Mouse (Mus musculus) kidney, postnatal 25 days (tissue): Measurements from ENCODE around the gene Xbp1.
"Not testable (repeated sequence)": the region's sequence is repeated elsewhere in the genome, so short reads cannot be mapped to it uniquely, and the experiment has no call there.

Experiments used
- DNase-seq, 2 experiments: peaks; one replicate each; pipeline ENCODE4 v3.0.0; 2021; ENCODE audit warnings: mixed read lengths in 2 of 2

Xbp1 gene

DNA sequence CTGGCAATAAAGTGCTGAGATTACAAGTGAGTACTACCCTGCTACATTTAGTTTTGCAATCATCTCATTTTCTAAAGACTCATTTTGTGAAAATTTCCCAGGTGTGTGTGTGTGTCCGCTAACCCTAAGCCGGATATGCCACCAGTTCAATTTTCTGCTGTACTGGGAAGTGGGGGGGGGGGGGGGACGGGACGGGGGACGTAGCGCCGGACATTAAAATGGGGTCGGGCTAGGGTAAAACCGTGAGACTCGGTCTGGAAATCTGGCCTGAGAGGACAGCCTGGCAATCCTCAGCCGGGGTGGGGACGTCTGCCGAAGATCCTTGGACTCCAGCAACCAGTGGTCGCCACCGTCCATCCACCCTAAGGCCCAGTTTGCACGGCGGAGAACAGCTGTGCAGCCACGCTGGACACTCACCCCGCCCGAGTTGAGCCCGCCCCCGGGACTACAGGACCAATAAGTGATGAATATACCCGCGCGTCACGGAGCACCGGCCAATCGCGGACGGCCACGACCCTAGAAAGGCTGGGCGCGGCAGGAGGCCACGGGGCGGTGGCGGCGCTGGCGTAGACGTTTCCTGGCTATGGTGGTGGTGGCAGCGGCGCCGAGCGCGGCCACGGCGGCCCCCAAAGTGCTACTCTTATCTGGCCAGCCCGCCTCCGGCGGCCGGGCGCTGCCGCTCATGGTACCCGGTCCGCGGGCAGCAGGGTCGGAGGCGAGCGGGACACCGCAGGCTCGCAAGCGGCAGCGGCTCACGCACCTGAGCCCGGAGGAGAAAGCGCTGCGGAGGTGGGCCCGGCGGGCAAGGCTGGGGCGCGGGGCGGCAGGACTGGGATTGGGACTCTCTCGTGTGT, at the start of gene Xbp1:
TSS of gene Xbp1 (plus strand) at position 248 of the 854 bp plus-strand sequence.
- DNase-seq: peak; percentile 99 to 100

DNA sequence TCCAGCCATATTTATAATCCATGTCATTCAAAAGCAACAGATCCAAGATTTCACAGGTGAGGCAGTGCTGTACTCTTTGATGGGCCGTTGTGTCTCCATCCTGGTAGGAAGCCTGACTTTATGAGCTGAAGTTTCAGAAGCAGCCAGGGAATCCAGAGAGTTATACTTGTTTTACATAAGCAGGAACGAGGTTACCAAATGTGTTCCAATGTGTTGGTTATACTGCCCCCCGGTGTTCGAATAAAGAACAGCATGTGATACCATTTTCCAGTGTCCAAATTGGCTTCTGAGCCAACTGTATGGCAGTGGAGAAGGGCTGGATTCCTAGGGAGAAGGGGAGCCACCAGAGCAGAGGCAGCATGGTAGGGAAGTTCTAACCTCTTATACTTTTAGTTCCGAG, 46.3 kb upstream of the Xbp1 start:
- peak in 1 of 2 experiments; percentile 83 for DNase-seq

DNA sequence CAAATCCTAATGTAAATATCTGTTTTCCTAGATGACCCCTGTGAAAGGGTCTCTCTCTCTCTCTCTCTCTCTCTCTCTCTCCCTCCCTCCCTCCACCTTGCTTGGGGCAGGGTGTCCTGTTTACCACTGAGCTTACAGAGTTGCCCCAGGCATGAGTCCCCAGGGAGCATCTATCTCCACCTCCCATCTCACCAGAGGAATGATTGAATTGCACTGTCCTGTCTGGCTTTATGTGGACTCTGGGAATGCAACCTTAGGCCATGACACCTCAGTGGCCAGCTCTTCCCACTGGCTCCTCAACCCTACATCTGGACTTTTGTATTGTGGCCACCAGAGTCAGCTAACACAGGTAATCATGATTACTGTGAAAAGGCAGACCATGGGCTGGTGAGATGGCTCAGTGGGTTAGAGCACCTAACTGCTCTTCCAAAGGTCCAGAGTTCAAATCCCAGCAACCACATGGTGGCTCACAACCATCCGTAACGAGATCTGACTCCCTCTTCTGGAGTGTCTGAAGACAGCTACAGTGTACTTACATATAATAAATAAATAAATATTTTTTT, 44.8 kb upstream of the Xbp1 start:
- DNase-seq: not testable (repeated sequence)

DNA sequence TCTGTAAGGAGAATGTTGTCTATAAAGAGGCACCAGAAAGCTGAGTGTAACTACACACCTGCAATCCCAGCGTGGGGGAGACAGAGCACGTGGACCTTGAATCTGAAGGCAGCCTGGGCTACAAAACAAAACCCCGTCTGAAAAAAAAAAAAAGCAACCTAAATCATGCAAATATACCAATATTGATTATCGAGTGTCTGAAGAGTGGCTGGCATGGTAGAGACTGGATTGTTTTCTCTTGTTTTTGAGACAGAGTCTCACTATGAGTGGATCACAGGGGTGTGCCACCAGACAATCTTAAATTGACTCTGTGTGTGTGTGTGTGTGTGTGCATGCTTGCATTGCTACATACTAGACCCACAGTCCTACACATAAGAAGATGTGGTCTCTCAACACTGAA, 43.7 kb upstream of the Xbp1 start:
- DNase-seq: no peak

DNA sequence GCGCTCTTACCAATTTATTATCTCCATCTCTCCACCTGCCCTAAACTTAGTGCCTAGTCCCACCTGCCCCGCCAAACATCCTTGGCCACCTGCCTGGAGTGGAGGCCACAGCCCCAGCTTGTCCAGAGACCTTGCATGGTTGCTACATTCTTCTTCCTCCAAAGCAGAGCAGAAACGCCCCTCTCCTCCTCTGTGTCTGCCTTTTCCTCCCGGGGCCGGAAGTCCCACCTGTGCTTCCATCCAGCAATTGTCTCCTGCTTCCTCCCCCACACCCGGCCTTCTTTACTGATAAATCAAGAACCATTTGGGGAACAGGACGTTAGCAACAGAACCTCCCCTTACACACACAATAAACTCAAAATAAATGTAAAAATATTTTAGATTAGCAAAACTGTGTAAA, 42.3 kb upstream of the Xbp1 start:
- peak; percentile 21 to 54 for DNase-seq

DNA sequence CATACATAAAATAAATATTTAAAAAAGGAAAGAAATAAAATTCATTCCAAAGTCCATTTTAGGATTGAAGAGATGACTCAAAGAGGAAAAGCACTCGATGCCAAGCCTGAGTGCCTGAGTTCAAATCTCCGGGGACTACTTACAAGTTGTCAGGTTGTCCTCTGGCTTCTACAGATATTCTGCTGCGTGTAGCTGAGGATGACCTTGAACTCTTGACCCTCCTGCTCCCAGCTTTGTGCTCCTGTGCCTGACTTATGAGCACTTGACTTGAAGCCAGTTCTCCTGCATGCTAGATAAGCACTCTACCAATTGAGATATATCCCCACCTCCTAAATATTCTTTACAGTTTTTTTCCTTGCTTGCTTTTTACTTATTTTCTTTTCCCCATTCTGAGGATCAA, 41.6 kb upstream of the Xbp1 start:
- no peak for DNase-seq

DNA sequence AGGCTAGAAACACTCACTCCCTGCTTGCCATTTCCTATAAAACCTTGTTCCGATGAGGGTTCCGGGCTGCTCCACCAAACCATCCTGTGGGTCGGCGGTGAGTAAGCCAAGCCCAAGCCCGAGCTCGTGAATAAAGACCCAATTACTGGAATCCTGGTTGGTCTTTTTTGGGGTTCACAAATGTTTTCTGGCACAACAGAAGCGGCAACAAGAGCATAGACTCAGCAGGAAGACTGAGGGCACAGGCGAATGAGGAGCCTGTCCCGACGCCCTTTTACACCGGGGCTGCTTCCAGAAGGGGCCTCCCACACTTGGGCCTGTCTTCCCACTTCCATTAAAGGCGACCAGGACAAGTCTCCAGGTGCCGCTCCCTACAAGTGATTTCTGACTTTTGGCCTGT, 37.9 kb upstream of the Xbp1 start:
- DNase-seq: no peak

DNA sequence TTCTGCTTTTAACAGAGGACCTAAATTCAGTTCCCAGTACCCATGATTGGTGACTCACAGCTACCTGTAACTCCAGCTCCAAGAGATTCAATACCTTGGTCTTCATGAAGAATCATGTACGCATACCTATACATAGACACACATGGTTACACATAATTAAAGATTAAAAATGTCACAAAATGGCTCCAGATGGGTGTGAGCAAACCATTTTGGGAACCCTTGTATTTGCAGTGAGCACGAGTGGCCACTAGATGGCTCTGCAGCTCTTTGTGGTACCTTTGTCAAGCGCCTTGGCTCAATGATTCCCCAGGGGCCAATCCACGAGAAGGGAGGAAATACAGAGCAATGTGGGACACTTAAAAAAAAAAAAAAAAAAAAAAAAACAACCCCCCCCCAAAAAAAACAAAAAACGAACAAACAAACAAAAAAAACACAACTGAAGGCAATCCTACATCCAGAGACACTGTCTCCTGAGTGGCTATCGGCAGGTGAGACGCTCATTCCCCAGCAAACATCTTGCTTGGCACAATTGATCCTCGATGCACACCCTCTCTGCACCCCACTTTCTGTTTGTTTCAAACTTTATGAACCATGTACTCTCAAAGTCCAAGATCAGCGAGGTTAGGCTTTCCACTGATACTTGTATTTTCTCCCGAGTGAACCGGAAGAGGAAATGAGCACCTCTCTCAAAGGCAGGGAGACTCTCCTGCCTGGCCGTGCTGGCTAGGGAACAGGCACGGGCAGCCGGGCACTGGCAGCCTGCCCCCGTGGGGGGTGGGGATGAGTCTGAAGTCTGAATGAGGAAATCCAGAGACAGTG, 35.1 kb upstream of the Xbp1 start:
- DNase-seq: peak; percentile 93 to 94

DNA sequence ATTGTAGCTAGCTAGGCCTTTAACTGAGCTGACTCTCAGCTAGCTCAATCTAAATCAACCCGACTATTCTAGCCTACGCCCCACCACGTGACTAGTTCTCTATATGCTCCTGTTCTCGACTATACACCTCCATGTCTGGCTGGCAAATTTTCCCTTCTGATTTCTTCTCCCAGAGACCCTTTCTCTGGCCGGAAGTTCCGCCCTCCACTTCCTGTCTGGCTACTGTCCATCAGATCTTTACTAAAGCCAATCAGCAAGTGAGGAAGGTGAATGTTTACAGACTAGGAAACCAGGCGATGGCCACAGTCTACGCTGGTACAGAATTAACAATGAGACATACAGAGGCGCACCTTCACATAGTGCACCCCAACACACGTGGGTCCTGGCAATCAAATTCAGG, 31.0 kb upstream of the Xbp1 start:
- DNase-seq: not testable (repeated sequence)

DNA sequence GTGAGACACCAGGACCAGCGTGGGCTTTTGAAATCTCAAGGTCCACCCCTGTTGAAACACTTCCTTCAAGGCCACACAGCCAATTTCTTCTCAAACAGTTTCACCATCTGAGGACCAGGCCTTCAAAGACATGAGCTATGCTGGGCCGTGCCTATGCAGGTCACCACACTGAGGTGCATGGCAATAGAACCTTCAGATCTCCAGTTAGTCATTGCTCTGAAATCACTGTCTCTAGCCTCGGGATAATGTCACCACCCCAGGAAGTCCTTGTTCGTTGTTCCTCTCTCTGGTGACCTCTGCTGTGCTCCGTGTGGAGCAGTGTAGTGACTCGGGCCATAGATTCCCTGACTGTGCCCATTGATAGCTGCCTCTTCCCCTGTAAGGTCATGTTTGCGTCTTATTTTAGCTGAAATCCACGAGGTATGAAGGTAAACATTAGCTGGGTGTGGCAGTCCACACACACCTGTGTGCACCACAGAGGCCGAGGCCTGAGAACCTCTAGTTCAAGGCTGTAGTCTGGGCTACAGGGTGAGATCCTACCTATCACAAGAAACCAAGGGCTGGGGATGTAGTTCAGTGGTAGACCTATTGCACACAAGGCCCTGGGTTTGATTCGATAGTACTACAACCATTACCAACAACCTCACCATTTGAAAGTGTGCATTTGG, 29.3 kb upstream of the Xbp1 start:
- DNase-seq: no peak

DNA sequence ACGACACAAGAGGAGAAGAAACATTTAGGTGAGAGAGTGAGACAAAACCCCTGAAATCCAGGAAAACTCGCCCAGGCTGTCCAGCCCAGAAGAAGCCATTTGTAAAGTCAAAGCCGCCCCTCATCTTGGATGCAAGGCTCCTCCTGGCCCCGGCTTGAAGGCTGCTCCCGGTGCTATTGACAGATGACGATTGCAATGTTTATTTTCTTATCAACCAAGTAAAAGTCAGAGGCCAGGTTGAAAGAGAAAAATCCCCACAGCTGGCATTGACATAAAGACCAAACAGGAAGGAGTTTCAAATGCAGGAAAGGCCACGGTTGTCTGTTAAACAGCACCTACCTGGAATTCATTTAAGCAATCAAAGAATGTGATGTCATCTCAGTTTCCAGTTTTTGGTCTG, 28.5 kb upstream of the Xbp1 start:
- no peak for DNase-seq

DNA sequence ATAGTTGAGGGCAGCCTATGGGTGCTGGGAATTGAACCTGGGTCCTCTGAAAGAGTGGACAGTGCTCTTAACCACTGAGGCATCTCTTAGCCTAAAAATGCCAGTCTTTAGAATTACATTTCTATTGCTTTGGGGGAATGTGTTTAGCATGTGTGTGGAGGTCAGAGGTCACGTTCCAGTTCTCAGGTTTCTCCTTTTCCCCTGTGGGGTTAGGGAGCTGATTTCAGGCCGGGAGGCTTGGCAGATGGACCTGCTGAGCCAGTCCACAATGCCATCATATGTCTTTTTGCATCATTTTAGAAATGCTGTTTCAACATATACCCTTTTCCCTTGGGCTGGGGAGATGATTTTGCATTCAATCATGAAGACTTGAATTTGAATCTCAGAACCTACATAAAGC, 26.6 kb upstream of the Xbp1 start:
- no peak for DNase-seq

DNA sequence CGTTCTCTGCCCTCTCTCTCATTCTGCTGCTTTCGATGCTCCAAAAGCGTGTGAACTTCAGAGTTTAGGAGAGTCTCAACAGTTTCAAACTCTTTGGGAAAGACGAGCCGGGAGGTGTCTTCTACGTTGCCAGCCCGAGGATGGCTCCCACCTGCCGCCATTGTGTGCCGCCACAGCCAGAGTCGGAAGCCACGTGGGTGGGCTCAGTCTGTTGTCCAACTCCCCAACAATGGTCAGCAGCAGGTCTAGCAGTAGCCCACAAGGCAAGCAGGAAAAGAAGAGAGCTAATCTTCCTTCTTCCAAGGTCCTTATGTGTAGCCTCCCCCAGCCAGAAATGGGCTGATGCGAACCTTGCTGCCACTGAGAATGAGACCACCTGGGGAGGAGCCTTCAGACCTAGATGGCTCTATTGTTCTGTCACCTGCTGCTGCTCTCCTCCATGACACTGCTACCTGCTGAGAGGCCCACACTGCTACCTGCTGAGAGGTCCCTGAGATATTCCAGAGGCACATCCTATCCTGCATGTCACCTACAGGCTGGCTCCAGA, 25.1 kb upstream of the Xbp1 start:
- DNase-seq: no peak

DNA sequence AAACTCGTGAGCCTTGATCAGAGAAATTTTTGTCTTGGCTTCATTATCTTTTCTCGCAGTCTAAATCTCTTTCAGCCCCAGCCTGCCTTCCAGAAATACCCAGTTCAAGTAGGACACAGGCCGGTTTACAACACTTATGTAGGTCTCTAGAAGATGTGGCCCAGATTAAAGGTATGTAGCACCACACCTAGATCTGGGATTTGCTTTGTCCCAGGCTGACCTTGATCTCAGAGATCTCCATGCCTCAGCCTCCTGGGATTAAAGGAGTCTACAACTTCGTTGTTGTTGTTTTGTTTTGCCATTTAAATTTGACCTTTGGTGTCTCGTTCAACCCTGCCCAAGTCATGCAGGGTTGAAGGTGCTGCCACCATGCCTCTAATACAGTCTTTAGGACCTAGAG, 24.6 kb upstream of the Xbp1 start:
- DNase-seq: no peak

DNA sequence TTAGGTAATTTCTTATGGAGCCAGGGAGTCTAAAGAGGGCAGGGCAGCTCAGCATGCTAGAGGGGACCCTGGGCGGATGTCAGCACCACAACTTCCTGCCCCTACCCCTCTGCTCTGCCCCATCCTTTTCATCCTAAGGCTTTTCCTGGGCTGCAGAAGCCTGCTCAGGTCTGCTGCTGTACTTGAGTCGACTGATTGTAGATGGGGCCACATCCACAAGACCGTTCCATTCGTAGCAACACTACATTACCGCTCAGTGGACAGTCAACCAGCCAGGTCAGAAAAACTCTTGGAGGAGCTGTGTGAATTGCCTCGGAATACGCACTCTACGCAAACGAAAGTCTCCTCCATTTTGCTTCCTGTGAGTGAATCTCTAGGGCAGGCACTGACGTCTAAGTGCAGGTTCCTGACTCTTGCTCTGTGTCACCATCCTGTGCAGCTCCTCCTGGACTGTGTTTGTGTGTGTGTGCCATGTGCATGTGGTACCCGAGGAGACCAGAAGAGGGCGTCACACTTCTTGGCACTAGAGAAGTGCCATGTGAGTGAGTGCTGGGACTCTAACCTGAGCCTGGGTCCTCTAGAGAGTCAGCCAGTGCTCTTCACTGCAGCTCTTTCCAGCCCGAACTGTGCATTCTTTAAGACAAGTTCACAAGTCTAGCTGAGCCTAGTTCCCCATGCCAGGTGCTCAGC, 23.8 kb upstream of the Xbp1 start:
- DNase-seq: no peak

DNA sequence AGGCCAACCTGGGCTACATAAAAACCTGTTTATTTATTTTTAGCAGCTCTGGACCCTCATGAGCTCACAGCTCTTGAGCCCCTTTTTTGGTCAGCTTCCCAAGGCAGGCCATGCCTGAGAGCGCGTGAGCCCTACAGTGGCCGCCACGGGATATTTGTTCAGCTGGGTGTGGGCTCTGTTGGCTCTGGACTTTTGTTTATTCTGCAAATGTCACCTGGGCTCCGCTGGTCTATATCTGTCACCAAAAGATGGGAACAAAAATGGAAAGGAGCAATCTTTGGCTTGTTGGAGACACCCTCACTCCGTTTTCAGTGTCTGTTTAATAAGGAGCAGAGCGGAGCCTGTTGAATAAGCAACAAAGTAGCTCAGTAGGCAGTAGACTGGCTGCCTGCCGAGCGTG, 22.0 kb upstream of the Xbp1 start:
- DNase-seq: no peak

DNA sequence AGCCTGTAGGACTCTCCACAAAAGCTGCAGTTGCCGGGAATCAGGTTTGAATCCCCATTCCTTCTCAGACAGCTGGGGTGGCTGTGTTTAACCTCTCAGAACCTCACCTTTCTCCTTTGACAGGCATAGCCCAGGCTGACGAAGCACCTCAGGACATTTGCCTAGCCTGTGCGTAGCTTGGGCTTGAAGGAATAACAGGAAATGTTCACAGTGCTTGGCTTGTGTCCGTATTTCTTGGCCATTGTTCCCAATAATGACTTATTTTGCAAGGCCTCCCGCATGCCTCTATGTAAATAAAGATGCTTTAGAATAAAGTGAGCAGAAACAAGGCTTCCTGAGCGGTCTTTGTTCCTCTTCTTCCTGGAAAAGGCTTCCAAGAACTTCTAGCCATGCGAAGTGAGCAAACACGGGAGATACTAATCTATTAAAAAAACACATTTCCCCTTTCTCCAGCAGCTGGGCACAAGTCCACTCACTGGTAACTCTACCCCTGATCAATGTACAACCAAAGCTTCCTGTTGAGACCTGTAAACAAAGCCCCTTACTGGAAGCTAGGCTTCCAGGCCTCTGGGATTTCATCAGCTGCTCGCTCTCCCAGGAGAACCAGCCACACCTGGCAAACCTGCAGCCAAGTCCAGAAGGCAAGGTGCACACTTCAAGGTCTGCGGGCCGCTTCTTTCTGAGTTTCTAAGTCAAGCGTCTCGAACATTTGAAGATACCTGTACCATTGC, 21.4 kb upstream of the Xbp1 start:
- DNase-seq: peak; percentile 52 to 79

DNA sequence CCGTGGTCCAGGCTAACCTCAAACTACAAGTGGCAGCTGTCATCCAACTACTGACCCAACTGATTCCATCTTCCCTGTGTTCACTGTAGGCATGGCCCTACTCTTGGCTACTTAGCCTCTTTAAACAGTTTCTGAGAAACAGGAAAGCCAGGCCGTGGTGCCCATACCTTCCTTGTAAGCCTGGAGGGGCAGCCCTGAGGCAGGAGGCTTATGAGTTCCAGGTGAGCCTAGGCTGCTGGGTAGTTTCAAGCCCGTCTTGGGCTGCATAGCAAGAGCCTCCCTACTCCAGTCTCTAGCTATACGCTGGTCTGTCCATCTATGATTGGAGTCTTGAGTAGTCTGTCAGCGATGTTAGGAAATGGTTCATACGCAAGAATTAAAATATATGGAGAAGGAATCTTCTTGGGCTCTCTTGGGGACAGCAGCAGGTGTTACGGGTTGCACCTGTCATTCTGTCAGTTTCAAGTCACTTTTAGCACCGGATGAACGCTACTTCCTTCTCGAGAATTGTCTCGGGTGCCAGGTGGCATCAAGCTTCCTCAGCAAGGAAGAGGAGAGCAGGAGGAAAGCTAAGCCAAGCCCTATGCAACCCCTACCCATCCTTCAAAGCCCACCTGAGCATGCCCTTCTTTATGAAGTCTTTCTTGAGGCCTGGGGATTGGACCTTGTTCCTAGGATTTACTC, 20.4 kb upstream of the Xbp1 start:
- DNase-seq: no peak

DNA sequence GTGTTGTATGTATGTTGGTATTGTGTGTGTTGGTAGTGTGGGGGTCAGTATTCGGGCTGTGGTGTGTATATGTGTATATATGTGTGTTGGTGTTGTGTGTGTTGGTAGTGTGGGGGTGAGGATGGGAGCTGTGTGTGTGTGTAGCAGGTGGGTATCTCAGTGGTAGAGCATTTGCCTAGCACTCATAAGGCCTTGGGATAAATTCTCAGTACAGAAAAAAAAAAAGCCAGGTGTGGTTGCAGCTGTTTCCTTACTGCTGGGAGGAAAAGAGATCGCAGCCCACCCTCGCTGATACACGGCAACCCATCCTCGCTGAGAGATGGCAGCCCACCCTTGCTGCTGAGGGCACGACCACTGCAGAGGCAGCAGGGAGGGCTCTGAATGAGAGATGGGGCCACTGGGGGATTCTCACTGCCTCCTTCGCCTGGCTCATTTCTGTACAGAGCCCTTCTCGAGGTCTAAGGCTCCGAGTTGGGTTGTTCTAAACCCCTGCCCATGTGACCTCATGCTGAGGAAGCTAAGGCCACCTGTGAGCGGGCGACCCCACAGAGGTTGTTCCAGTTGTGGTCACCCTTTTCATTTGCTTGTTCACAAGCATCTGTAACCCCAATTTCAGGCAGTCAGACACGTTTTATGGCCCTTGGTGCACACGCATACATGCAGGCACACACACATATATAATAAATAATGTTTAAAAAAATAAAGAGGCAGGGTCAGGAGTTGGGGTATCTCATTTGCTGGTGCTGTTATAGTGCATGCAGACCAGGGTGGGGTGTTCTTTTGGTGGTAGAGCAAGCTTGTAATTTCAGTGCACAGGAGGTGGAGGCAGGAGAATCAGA, 19.3 kb upstream of the Xbp1 start:
- no peak for DNase-seq
